Mouse (Mus musculus): ENCODE data around the gene Itih2.

GRCm38 (mm10) chr2:10137320-10137719, 6.1 kb upstream of the Itih2 start:
- TF ChIP-seq POLR2A (IDR thresholded peaks at IDR 0.05; ENCODE audit: low read depth, low read length) (no peak), CTCF (IDR thresholded peaks at IDR 0.05; ENCODE audit: extremely low read depth, insufficient read depth, insufficient read length, insufficient replicate concordance) (no peak)

Measured in spleen, adult 2 months (tissue).